9 mouse cellular contexts compared by ENCODE assay signal in genomic region chr17:26949866-26950265, GRCm38 (mm10). TPM values are rescaled to one million over a fixed set of nuclear protein-coding genes. Genes with fewer than 3 reads are reported as not detected.
DNase-seq lines count a peak whose midpoint lies in the region; ATAC-seq and TF ChIP-seq lines count a peak whose summit lies in the region.
"Had no signal": no experiment of that assay in that cellular context is flagged by ENCODE, and none has a peak within 500 bp of the region (broad histone marks: within the 10 kb centered on the region; RNA-seq: fewer than 3 reads in every experiment).

No protein-coding gene starts in this region.

- DNase-seq in kidney, postnatal 4 days, result no peak
- peak; percentile 26 for DNase-seq in MEL (ENCODE audit: low read depth, low spot score)
- DNase-seq in urinary bladder, postnatal 14 days (ENCODE audit: low spot score), result no peak
- no peak for DNase-seq in yolk sac, embryonic 10.5 days (ENCODE audit: low spot score)
- DNase-seq in adrenal gland, adult 2 months, result no peak
- DNase-seq: thymus, postnatal 4 days had no signal

- no peaks in the 10 kb centered on the region for H3K79me2 ChIP-seq in MEL (ENCODE audit: control insufficient read depth, insufficient read depth, low read length, poor library complexity)

- no peak for TF ChIP-seq EP300 in MEL (IDR thresholded peaks at IDR 0.05; ENCODE audit: low read depth in 1 of 2, low read length in 2 of 2)

- TF ChIP-seq POLR2A in MEL (IDR thresholded peaks at IDR 0.05; ENCODE audit: control insufficient read depth in 1 of 2, insufficient read depth in 1 of 2, low read depth in 1 of 2, low read length in 2 of 2, poor library complexity in 1 of 2), result no peak

- TF ChIP-seq CTCF in MEL (IDR thresholded peaks at IDR 0.05 in 2 of 3, conservative IDR thresholded peaks at IDR 0.05 in 1 of 3; ENCODE audit: control insufficient read depth in 1 of 3, insufficient read depth in 1 of 3, low read depth in 2 of 3, low read length in 3 of 3, poor library complexity in 1 of 3, severe bottlenecking in 1 of 3), result no peak

- WGBS in kidney, embryonic 15.5 days, result 42% methylated on average over 5 of the region's 5 CpGs
- WGBS in forebrain, embryonic 12.5 days, result 37% methylated on average over 5 of the region's 5 CpGs
- WGBS in limb, embryonic 13.5 days, result 45% methylated on average over 5 of the region's 5 CpGs

- peak overlapping the region; percentile 99; the same call in 1 of the 2 replicates for H3K4me2 ChIP-seq in kidney, embryonic 15.5 days
- peak overlapping the region; percentile 99 for H3K4me2 ChIP-seq in forebrain, embryonic 12.5 days
- H3K4me2 ChIP-seq in limb, embryonic 13.5 days (replicated peaks), result peak overlapping the region; percentile 90

- no peaks in the 10 kb centered on the region for H3K9me3 ChIP-seq in kidney, embryonic 15.5 days (replicated peaks)
- no peaks in the 10 kb centered on the region for H3K9me3 ChIP-seq in MEL (replicated peaks; ENCODE audit: insufficient read depth, low read length)
- no peaks in the 10 kb centered on the region for H3K9me3 ChIP-seq in forebrain, embryonic 12.5 days
- H3K9me3 ChIP-seq in limb, embryonic 13.5 days, result no peaks in the 10 kb centered on the region

- ATAC-seq in kidney, embryonic 15.5 days (replicated peaks; ENCODE audit: low FRiP score), result no peak
- ATAC-seq in forebrain, embryonic 12.5 days (ENCODE audit: low FRiP score), result no peak
- no peak for ATAC-seq in limb, embryonic 13.5 days (ENCODE audit: low FRiP score, low read depth)

- peaks cover 86% of the 10 kb centered on the region for H3K4me1 ChIP-seq in kidney, embryonic 15.5 days
- H3K4me1 ChIP-seq in MEL (ENCODE audit: control insufficient read depth in 1 of 2, insufficient read depth in 2 of 2, low read length in 2 of 2), result peaks cover 0 to 16% of the 10 kb centered on the region in 2 experiments; a peak in 2 of 4 replicates
- H3K4me1 ChIP-seq in forebrain, embryonic 12.5 days, result peaks cover 91% of the 10 kb centered on the region
- peaks cover 81% of the 10 kb centered on the region for H3K4me1 ChIP-seq in limb, embryonic 13.5 days

- H3K36me3 ChIP-seq in kidney, embryonic 15.5 days, result peaks cover 7% of the 10 kb centered on the region
- peaks cover 0 to 3% of the 10 kb centered on the region in 2 experiments; a peak in 1 of 4 replicates for H3K36me3 ChIP-seq in MEL (ENCODE audit: control insufficient read depth in 1 of 2, insufficient read depth in 2 of 2, low read length in 2 of 2)
- peaks cover 6% of the 10 kb centered on the region for H3K36me3 ChIP-seq in forebrain, embryonic 12.5 days (replicated peaks)
- H3K36me3 ChIP-seq in limb, embryonic 13.5 days, result peaks cover 4% of the 10 kb centered on the region

- H3K27ac ChIP-seq in kidney, embryonic 15.5 days, result peak overlapping the region; percentile 82
- H3K27ac ChIP-seq in MEL (ENCODE audit: control insufficient read depth, low read depth, low read length), result no peak overlapping the region
- H3K27ac ChIP-seq in forebrain, embryonic 12.5 days, result peak overlapping the region; percentile 93
- H3K27ac ChIP-seq in limb, embryonic 13.5 days, result peak overlapping the region; percentile 69; the same call in 1 of the 2 replicates

- no peaks in the 10 kb centered on the region for H3K27me3 ChIP-seq in kidney, embryonic 15.5 days
- H3K27me3 ChIP-seq in MEL (ENCODE audit: control insufficient read depth in 1 of 2, insufficient read depth in 2 of 2, low read length in 2 of 2), result no peaks in the 10 kb centered on the region
- H3K27me3 ChIP-seq in forebrain, embryonic 12.5 days, result 0 out of 2 replicates have a peak, but pooled peaks cover 5% of the 10 kb centered on the region
- no peaks in the 10 kb centered on the region for H3K27me3 ChIP-seq in limb, embryonic 13.5 days

- no peak for TF ChIP-seq RAD21 in MEL (IDR thresholded peaks at IDR 0.05; ENCODE audit: low read depth, low read length)

- H3K9ac ChIP-seq in kidney, embryonic 15.5 days, result no peak overlapping the region
- H3K9ac ChIP-seq in MEL (ENCODE audit: control insufficient read depth, low read depth, low read length, poor library complexity, severe bottlenecking), result no peak overlapping the region
- H3K9ac ChIP-seq in forebrain, embryonic 12.5 days, result peak overlapping the region; percentile 93
- peak overlapping the region; percentile 80 for H3K9ac ChIP-seq in limb, embryonic 13.5 days

- 0 out of 2 replicates have a peak overlapping the region, but pooled peaks have one; percentile 77 for H3K4me3 ChIP-seq in kidney, embryonic 15.5 days (replicated peaks)
- H3K4me3 ChIP-seq in MEL (ENCODE audit: control insufficient read depth in 1 of 2, insufficient read depth in 1 of 2, low read depth in 2 of 2, low read length in 2 of 2), result no peak overlapping the region
- H3K4me3 ChIP-seq in forebrain, embryonic 12.5 days (replicated peaks), result peak overlapping the region; percentile 89
- H3K4me3 ChIP-seq in limb, embryonic 13.5 days, result peak overlapping the region; percentile 72

TF ChIP-seq in MEL, 35 proteins besides CTCF, POLR2A, EP300 and RAD21:
- TF ChIP-seq KAT2A (conservative IDR thresholded peaks at IDR 0.05; ENCODE audit: low read depth, low read length) (no peak), ZKSCAN1 (IDR thresholded peaks at IDR 0.05; ENCODE audit: low read depth, low read length) (no peak), MYC (IDR thresholded peaks at IDR 0.05; ENCODE audit: low read depth, low read length) (no peak), ZMIZ1 (IDR thresholded peaks at IDR 0.05; ENCODE audit: low read depth, low read length) (no peak), POLR2AphosphoS5 (IDR thresholded peaks at IDR 0.05; ENCODE audit: borderline replicate concordance, low read depth, low read length) (no peak)

RNA-seq across cellular contexts. Expression of gene Syngap1, which starts 8.8 kb away (rescaled TPM):
- polyA plus RNA-seq in kidney, embryonic 15.5 days (2015; fragmentation: Nextera tagmentation; extraction: Ambion mirVana), result 1.9 and 2.0 TPM in 2 replicates
- total RNA-seq in MEL (2012; rRNA removed), result 2.7 TPM in 2 replicates
- 10 to 100 TPM in 1 of 2 experiments, not detected in 1; 24.6 TPM for polyA plus RNA-seq in MEL (2012; ENCODE audit: insufficient read depth in 1 of 2, insufficient read length in 2 of 2, low read depth in 1 of 2, low replicate concordance in 2 of 2, missing spikeins in 1 of 2)
- polyA plus RNA-seq in forebrain, embryonic 12.5 days (2016; fragmentation: Nextera tagmentation; extraction: Ambion mirVana), result 3.9 and 4.8 TPM in 2 replicates
- 3.6 and 4.4 TPM in 2 replicates for polyA plus RNA-seq in limb, embryonic 13.5 days (2015; fragmentation: Nextera tagmentation; extraction: Ambion mirVana)
- 10 to 100 TPM; 14.3 to 21.8 TPM for total RNA-seq in adrenal gland, adult 2 months (2021)
- polyA plus RNA-seq in adrenal gland, adult 2 months (2012; rRNA removed), result 51.6 and 56.0 TPM in 2 replicates

RNA-seq across cellular contexts. Expression of gene Cuta, which starts 10.5 kb away (rescaled TPM):
- polyA plus RNA-seq in kidney, embryonic 15.5 days (2015; fragmentation: Nextera tagmentation; extraction: Ambion mirVana), result 192 and 203 TPM in 2 replicates
- 54.2 and 66.8 TPM in 2 replicates for total RNA-seq in MEL (2012; rRNA removed)
- polyA plus RNA-seq in MEL (2012; ENCODE audit: insufficient read depth in 1 of 2, insufficient read length in 2 of 2, low read depth in 1 of 2, low replicate concordance in 2 of 2, missing spikeins in 1 of 2), result 100 to 1,000 TPM in 1 of 2 experiments, not detected in 1; 220 TPM
- polyA plus RNA-seq in forebrain, embryonic 12.5 days (2016; fragmentation: Nextera tagmentation; extraction: Ambion mirVana), result 155 and 161 TPM in 2 replicates
- 170 and 176 TPM in 2 replicates for polyA plus RNA-seq in limb, embryonic 13.5 days (2015; fragmentation: Nextera tagmentation; extraction: Ambion mirVana)
- total RNA-seq in adrenal gland, adult 2 months (2021), result 100 to 1,000 TPM; 145 to 164 TPM
- polyA plus RNA-seq in adrenal gland, adult 2 months (2012; rRNA removed), result 378 and 381 TPM in 2 replicates

RNA-seq across cellular contexts. Expression of gene Phf1, which starts 17.0 kb away (rescaled TPM):
- 7.0 and 8.7 TPM in 2 replicates for polyA plus RNA-seq in kidney, embryonic 15.5 days (2015; fragmentation: Nextera tagmentation; extraction: Ambion mirVana)
- total RNA-seq in MEL (2012; rRNA removed), result 2.9 and 3.0 TPM in 2 replicates
- 1 to 10 TPM in 1 of 2 experiments, not detected in 1; 9.5 TPM for polyA plus RNA-seq in MEL (2012; ENCODE audit: insufficient read depth in 1 of 2, insufficient read length in 2 of 2, low read depth in 1 of 2, low replicate concordance in 2 of 2, missing spikeins in 1 of 2)
- polyA plus RNA-seq in forebrain, embryonic 12.5 days (2016; fragmentation: Nextera tagmentation; extraction: Ambion mirVana), result 8.6 and 8.8 TPM in 2 replicates
- 15.0 and 15.6 TPM in 2 replicates for polyA plus RNA-seq in limb, embryonic 13.5 days (2015; fragmentation: Nextera tagmentation; extraction: Ambion mirVana)
- 10 to 100 TPM; 35.2 to 36.4 TPM for total RNA-seq in adrenal gland, adult 2 months (2021)
- 202 and 271 TPM in 2 replicates for polyA plus RNA-seq in adrenal gland, adult 2 months (2012; rRNA removed)

RNA-seq across cellular contexts. Expression of gene Zbtb9, which starts 23.1 kb away (rescaled TPM):
- 18.4 and 20.0 TPM in 2 replicates for polyA plus RNA-seq in kidney, embryonic 15.5 days (2015; fragmentation: Nextera tagmentation; extraction: Ambion mirVana)
- 10.9 and 13.4 TPM in 2 replicates for total RNA-seq in MEL (2012; rRNA removed)
- 10 to 100 TPM in 1 of 2 experiments, not detected in 1; 10.7 TPM for polyA plus RNA-seq in MEL (2012; ENCODE audit: insufficient read depth in 1 of 2, insufficient read length in 2 of 2, low read depth in 1 of 2, low replicate concordance in 2 of 2, missing spikeins in 1 of 2)
- polyA plus RNA-seq in forebrain, embryonic 12.5 days (2016; fragmentation: Nextera tagmentation; extraction: Ambion mirVana), result 18.9 and 20.0 TPM in 2 replicates
- 15.5 and 16.7 TPM in 2 replicates for polyA plus RNA-seq in limb, embryonic 13.5 days (2015; fragmentation: Nextera tagmentation; extraction: Ambion mirVana)
- 1 to 10 TPM; 4.6 to 8.7 TPM for total RNA-seq in adrenal gland, adult 2 months (2021)
- polyA plus RNA-seq in adrenal gland, adult 2 months (2012; rRNA removed), result 6.9 and 7.1 TPM in 2 replicates

RNA-seq across cellular contexts. Expression of gene Kifc5b, which starts 33.0 kb away (rescaled TPM):
- 9.0 and 9.3 TPM in 2 replicates for polyA plus RNA-seq in kidney, embryonic 15.5 days (2015; fragmentation: Nextera tagmentation; extraction: Ambion mirVana)
- 10.6 and 10.8 TPM in 2 replicates for total RNA-seq in MEL (2012; rRNA removed)
- 100 to 1,000 TPM in 1 of 2 experiments, 10 to 100 TPM in 1; 45.4 to 111 TPM for polyA plus RNA-seq in MEL (2012; ENCODE audit: insufficient read depth in 1 of 2, insufficient read length in 2 of 2, low read depth in 1 of 2, low replicate concordance in 2 of 2, missing spikeins in 1 of 2)
- polyA plus RNA-seq in forebrain, embryonic 12.5 days (2016; fragmentation: Nextera tagmentation; extraction: Ambion mirVana), result 9.7 and 9.8 TPM in 2 replicates
- 9.0 and 9.6 TPM in 2 replicates for polyA plus RNA-seq in limb, embryonic 13.5 days (2015; fragmentation: Nextera tagmentation; extraction: Ambion mirVana)
- total RNA-seq in adrenal gland, adult 2 months (2021), result 1 to 10 TPM; 1.0 to 1.3 TPM
- 1.2 and 2.1 TPM in 2 replicates for polyA plus RNA-seq in adrenal gland, adult 2 months (2012; rRNA removed)

Comparison
In these comparisons a context has a peak if more than half of its experiments do, and no peak if none do; other contexts are left out.
1. H3K4me3 ChIP-seq: peak in kidney, embryonic 15.5 days (single experiment), forebrain, embryonic 12.5 days (single experiment) and limb, embryonic 13.5 days (single experiment); none in MEL (0 of 2).
2. H3K9ac ChIP-seq: peak in forebrain, embryonic 12.5 days (single experiment) and limb, embryonic 13.5 days (single experiment); none in kidney, embryonic 15.5 days (single experiment) and MEL (single experiment).
3. RNA of gene Phf1, which starts 17.0 kb away (polyA plus RNA-seq): 202 to 271 TPM in adrenal gland, adult 2 months; 15.0 to 15.6 TPM in limb, embryonic 13.5 days, 9.5 TPM in MEL, 7.0 to 8.7 TPM in kidney, embryonic 15.5 days and 8.6 to 8.8 TPM in forebrain, embryonic 12.5 days; every median in the first group is over 10 times any median in the second.
4. Peak in every context shown above with its lines, with median percentiles within 50 percentile points of each other: H3K4me2 ChIP-seq.